Mouse (Mus musculus): Measurements from ENCODE around the gene Olfr1513. TPM values are rescaled to one million over a fixed set of nuclear protein-coding genes. Genes with fewer than 3 reads are reported as not detected.
"Not testable (repeated sequence)": the region's sequence is repeated elsewhere in the genome, so short reads cannot be mapped to it uniquely, and the experiment has no call there.

The Olfr1513 gene
- not detected for total RNA-seq (2021)
- long read RNA-seq, experiment 1, result 0 reads
- long read RNA-seq, experiment 2, result 0 reads

DNA sequence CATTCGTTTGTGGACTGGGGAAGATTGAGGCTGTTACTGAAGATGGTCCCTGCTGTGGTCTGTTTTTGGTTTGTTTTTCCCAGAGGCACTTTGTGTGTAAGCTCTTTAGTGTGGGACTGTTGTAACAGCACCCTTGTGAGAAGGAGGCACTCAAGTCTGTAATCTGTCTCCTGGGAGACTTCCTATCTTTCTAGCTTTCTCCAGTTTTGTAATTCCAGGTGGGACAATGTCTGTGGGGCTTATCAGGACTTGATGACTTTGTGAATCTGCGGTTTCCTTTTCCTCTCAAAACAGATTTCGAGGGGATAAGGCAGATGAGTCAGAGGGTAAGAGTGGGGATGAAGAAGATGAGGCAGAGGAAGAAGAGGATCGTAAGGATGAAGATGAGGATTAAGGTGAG lies at the start of gene Olfr1513:
Olfr1513 (minus strand) TSS at position 101 of the 400 bp plus-strand sequence.
- DNase-seq (ENCODE audit: low spot score in 2 of 2), result no peak

GRCm38 (mm10) chr14:52397279-52397678 lies 41.1 kb upstream of the Olfr1513 start, which contains the start of gene Olfr1511:
TSS of gene Olfr1511 (minus strand) at chr14:52397379.
- DNase-seq (ENCODE audit: low spot score in 2 of 2), result no peak

- DNase-seq (ENCODE audit: low spot score in 2 of 2), result not testable (repeated sequence)
These were observed 34.1 kb upstream of the Olfr1513 start for GRCm38 (mm10) chr14:52390084-52390848.

DNA sequence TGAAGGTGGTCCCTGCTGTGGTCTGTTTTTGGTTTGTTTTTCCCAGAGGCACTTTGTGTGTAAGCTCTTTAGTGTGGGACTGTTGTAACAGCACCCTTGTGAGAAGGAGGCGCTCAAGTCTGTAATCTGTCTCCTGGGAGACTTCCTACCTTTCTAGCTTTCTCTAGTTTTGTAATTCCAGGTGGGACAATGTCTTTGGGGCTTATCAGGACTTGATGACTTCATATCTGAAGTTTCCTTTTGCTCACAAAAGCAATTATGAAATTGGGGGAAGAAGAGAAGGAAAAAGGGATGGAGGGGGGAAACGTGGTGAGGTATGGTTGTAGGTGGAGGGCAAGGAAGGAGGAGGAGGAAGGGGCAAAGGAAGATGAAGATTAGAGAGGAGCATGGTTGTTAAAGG lies 22.9 kb upstream of the Olfr1513 start, which contains the start of gene Olfr1512:
Olfr1512 (minus strand) TSS at position 101 of the 400 bp plus-strand sequence.
- DNase-seq (ENCODE audit: low spot score in 2 of 2), result no peak

DNA sequence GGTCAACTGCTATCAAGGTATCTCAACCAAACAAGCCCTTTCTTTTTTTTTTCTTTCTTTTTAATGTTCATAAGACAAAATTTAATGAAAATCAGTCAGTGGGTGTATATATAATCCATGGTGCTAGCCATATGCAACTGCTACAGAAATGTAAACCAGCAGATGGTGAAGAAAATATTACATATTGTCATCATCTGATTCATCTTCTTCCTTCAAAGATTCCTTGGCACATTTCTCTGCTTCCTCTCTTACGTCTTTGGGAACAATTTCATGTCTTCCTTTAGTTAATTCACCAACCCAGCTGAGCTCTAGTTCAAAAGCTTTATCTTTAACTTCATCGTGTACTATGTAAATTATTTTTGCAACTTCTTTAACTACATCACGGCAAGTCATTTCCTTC lies 12.5 kb upstream of the Olfr1513 start:
- DNase-seq (ENCODE audit: low spot score in 2 of 2), result no peak

GRCm38 (mm10) chr14:52339512-52339852 lies 16.7 kb downstream of the Olfr1513 start:
- no peak for DNase-seq (ENCODE audit: low spot score in 2 of 2)

- DNase-seq (ENCODE audit: low spot score in 2 of 2), result peak in 1 of 2 experiments; percentile 59
These were observed 17.3 kb downstream of the Olfr1513 start for GRCm38 (mm10) chr14:52338751-52339511.

GRCm38 (mm10) chr14:52332171-52332570 lies 24.0 kb downstream of the Olfr1513 start:
- DNase-seq (ENCODE audit: low spot score in 2 of 2), result no peak

DNA sequence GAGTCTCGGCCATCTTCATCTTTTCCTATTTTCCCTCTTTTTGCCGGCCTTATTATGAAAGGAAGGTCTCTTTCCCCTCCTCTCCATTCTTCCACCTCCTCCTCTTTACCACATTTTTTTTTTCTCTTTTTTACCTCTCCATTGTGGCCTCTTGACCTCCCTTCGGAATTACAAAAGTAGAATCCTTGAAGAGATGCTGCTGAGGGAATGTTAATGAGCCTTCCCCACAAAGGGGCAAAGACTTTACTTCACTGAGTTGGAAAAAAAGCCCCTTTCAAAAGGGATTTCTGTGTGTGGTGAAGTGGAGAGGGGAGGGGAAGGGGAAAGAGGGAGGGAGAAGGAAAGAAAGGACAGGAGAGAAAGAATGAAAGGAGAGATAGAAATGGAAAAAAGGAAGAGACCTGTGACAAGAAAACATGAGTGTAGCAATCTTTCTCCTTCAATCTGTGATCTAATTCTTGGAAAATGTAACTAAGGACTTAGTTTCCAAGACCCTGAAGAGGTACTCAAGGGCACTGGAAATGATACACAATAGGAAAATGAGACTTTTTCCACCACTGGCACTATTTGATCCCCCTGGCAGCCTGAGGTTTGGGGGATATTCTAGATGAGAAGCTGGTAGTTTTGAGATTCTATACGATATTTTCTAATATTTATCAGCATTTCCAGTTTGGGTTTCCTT lies 25.0 kb downstream of the Olfr1513 start:
- DNase-seq (ENCODE audit: low spot score in 2 of 2), result no peak

DNA sequence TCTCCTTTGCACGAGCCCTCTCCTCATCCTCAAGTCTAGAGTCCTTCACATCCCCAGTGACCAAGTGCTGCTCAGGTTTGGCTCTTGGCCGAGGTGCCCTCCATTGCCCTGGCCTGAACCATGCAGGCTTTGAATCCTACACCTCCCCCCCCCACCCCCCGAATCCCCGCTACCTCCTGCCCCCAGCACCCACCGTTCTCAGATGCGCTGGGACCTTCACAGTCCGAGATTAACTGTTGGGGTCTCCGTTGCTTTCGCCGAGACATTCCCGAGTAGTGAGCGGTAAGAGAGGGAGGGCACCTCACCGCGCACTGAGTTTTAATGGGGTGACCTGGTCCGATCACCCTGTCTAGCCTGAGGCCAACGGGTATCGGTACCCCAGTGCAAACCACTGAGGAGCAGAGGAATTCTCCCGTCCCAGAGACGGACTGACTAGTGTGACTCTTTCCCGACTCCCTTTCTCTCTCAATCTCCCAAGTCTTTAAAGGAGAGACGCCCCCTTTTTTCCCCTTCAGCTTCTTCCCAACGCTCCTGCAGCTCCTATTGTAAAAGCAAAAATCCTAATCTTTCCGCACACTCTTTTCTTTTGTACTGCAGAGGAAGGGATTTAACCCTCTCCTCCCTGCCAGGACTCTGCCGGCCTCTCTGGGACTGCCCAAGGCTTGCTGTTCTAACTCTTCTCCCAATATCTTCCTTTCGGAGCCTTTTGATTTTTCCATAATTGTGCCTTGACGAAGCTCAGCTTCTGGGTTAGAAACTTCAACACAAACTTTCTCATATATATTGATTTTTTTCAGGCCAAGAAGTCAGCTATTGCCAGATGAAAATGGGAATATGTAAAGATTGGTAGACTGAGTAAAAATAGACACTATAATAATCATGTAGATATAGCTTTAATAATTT lies 28.0 kb downstream of the Olfr1513 start, which contains the start of gene Sall2:
Sall2 (minus strand) TSS at position 853 of the 903 bp plus-strand sequence.
- no peak for DNase-seq (ENCODE audit: low spot score in 2 of 2)

- no peak for DNase-seq (ENCODE audit: low spot score in 2 of 2)
These were observed 28.8 kb downstream of the Olfr1513 start for GRCm38 (mm10) chr14:52327375-52327901.

GRCm38 (mm10) chr14:52325890-52326289 lies 30.3 kb downstream of the Olfr1513 start:
- no peak for DNase-seq (ENCODE audit: low spot score in 2 of 2)

- no peak for DNase-seq (ENCODE audit: low spot score in 2 of 2)
These were observed 36.8 kb downstream of the Olfr1513 start for GRCm38 (mm10) chr14:52319361-52319760.

DNA sequence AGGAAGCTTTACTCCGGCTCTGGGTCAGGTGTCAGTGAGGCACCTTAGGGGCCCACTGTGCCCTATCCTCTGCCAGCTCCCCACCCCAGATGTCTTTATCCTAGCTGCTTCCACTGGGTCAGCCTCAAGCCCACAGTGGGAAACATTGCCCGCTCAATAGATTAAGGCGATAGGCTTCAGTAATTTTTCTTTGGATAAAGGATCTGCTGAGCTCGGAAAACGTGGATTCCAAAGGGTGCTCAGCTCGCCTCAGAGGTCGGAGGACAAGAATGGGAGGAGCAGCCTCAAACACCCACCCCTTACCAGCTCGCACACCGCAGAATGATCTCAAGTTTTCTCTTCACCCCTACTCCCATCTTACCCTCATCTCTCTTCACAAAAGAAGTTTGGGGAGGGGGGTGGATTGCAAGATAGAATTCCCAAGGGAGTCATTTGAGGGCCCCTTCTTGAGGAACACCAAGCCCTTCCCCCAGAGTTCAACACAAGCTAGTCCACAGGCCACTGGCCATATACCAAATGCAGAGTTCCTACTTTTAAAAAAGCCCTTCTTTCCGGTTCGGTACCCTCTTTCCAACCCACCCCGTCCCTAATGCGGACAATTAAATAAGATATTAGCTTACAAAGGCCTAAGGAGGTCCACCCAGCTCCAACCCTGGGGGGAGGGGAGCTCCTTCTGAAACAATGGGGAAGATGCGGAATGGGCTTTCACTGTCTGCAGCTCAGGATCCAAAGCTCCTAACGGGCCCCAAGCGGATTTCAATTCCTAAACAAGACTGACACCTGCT lies 39.6 kb downstream of the Olfr1513 start:
- peak in 1 of 2 experiments; percentile 20 for DNase-seq (ENCODE audit: low spot score in 2 of 2)

- peak in 1 of 2 experiments; percentile 64 for DNase-seq (ENCODE audit: low spot score in 2 of 2)
These were observed 40.3 kb downstream of the Olfr1513 start for GRCm38 (mm10) chr14:52315792-52316440.

GRCm38 (mm10) chr14:52315283-52315780 lies 40.9 kb downstream of the Olfr1513 start:
- no peak for DNase-seq (ENCODE audit: low spot score in 2 of 2)

DNA sequence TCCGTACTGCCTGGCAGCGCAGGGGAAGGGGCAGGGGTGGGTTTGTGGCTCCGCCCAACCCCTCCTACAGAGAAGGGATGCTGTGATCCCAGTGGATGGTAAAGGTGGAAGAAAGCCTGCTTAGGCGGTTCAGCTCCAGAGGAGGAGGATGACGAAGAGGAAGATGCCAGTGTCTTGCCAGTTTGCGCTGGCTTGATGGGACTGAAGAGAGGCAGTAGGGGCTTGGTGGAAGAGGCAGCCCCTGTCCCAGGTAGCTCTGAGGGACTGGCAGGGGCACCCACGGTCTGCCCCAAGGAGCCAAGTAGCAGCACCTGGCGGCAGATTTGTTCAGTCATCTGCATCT lies 41.4 kb downstream of the Olfr1513 start:
- DNase-seq (ENCODE audit: low spot score in 2 of 2), result no peak

DNA sequence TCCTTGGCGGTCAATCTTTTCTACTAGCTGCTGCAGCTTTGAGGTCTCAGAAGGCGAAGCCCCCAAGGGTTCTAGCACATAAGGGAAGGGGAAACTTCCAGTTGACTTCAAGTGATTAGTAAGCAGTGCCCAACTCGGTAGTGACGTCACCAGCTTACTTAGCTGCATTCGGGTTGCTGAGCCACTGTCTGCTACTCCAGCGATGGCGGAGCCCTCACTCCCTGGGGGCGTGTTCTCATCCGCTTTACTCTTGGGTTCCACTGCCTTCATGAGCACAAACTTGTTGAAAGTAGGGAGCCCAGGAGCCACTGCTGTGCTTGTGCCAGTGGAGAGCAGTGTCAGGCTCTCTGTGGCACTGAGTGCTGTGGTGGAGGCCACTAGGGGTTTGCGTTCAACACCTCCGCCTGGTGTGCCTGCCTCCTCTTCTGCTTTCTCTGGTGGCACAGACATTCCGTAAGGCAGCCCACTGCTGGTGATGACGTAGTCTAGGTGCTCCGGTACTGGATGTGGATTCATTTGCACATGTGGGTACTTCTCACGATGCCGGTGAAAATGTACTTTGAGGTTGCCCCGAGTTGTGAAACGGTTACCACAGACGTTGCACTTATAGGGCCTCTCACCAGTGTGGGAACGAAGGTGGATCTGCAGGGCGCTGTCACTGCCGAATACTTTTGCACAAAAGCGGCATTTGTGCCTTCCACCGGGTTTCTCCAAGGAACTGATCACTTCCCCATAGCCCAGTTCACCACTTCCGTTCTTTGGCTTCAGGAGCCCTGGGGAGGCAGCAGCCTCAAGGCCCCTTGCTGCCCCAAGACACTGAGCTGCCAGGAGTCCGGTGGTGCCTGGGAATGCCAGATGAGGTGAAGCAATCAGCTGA lies 42.0 kb downstream of the Olfr1513 start:
- no peak for DNase-seq (ENCODE audit: low spot score in 2 of 2)
